Mouse (Mus musculus) heart, postnatal 0 days (tissue): Measurements from ENCODE around the gene Gm20458.

Experiments used
- CTCF ChIP-seq: IDR thresholded peaks from 2 replicates; pipeline ENCODE4 v1.5.1; 2016; ENCODE audit warnings: antibody characterized with exemption, control low read depth, low read depth
- EP300 ChIP-seq: IDR thresholded peaks from 2 replicates; pipeline ENCODE4 v1.6.1; 2016; ENCODE audit warnings: antibody characterized with exemption, low read depth

DNA sequence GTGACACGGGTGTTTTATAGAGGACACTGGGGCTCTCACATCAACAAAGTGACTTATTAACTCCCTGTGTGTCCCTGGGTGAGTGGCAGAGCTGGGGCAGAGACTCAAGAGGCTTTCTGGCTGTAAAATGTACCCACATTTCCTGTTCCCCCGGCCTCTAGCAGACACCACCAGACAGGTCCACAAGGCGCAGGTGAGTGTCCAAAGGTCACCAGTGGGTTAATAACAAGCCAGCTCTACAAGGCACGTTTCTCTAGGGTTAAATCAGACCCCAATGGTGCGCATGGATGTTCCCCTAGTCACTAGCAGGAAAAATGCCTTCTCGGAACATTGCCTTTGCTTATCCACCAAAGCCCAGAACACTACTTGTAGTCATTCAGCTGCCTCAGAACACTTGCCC, 23.1 kb upstream of the Gm20458 start:
- TF ChIP-seq EP300, result no peak
- TF ChIP-seq CTCF, result no peak
